Mouse (Mus musculus) ES-Bruce4 (cell line): ENCODE data around the gene Pdzd2.

ENCODE experiments used
- EP300 ChIP-seq: IDR thresholded peaks from 2 replicates; pipeline ENCODE4 v1.6.1; 2011; ENCODE audit warnings: low read depth, low read length; ENCODE audit not compliant: insufficient read depth
- POLR2A ChIP-seq: IDR thresholded peaks from one replicate; pipeline ENCODE4 v1.8.1; 2011; ENCODE audit warnings: low read length; ENCODE audit not compliant: insufficient read depth

GRCm38 (mm10) chr15:12362001-12362700 lies 377.6 kb downstream of the Pdzd2 start:
- TF ChIP-seq POLR2A (no peak), EP300 (no peak)
